Mouse (Mus musculus) limb, embryonic 14.5 days (tissue): ENCODE measurements around the gene Pold3. TPM values are rescaled to one million over a fixed set of nuclear protein-coding genes. Genes with fewer than 3 reads are reported as not detected.
A peak's percentile ranks its signal among the peaks of the same experiment; 100 is the strongest.

ENCODE experiments used
- ATAC-seq: fragments of 200-750 bp; cut with Nextera tagmentation; 2 replicates; pipeline ENCODE4 v1.8.0; 2017; ENCODE audit warnings: low read depth, moderate number of reproducible peaks, moderate TSS enrichment; ENCODE audit not compliant: low FRiP score
- DNase-seq: peaks from one replicate; pipeline ENCODE4 v3.0.0-alpha.2; 2015; ENCODE audit warnings: low spot score
- H3K27ac ChIP-seq: fragments of 300-500 bp; sonication (generic); replicated peaks from 2 replicates; pipeline ENCODE4 v1.5.1; 2014; ENCODE audit warnings: low read depth, mild to moderate bottlenecking, low read length, moderate library complexity, mixed read lengths
- H3K27me3 ChIP-seq: fragments of 300-500 bp; sonication (generic); 2 replicates; pipeline ENCODE4 v1.6.1; 2014; ENCODE audit warnings: low read length, mixed read lengths; ENCODE audit not compliant: control insufficient read depth, insufficient read depth
- H3K36me3 ChIP-seq: fragments of 300-500 bp; sonication (generic); 2 replicates; pipeline ENCODE4 v1.6.1; 2014; ENCODE audit warnings: mild to moderate bottlenecking, low read length, moderate library complexity, mixed read lengths; ENCODE audit not compliant: control insufficient read depth, insufficient read depth
- H3K4me1 ChIP-seq: fragments of 300-500 bp; sonication (generic); 2 replicates; pipeline ENCODE4 v1.6.1; 2014; ENCODE audit warnings: antibody characterized with exemption, low read length, mixed read lengths; ENCODE audit not compliant: control insufficient read depth, insufficient read depth
- H3K4me2 ChIP-seq: fragments of 300-500 bp; sonication (generic); replicated peaks from 2 replicates; pipeline ENCODE4 v1.6.1; 2014; ENCODE audit warnings: low read depth, mild to moderate bottlenecking, low read length, moderate library complexity; ENCODE audit not compliant: severe bottlenecking
- H3K4me3 ChIP-seq: fragments of 300-500 bp; sonication (generic); replicated peaks from 2 replicates; pipeline ENCODE4 v1.5.1; 2014; ENCODE audit warnings: low read length
- H3K9ac ChIP-seq: fragments of 300-500 bp; sonication (generic); 2 replicates; pipeline ENCODE4 v1.6.1; 2014; ENCODE audit warnings: mild to moderate bottlenecking, low read depth, low read length, moderate library complexity; ENCODE audit not compliant: severe bottlenecking
- H3K9me3 ChIP-seq: fragments of 300-500 bp; sonication (generic); 2 replicates; pipeline ENCODE4 v1.6.1; 2016; ENCODE audit warnings: low read length; ENCODE audit not compliant: control insufficient read depth
- POLR2A ChIP-seq: fragments of 200-500 bp; IDR thresholded peaks from 2 replicates; pipeline ENCODE4 v1.8.0; 2012; ENCODE audit warnings: inconsistent platforms, mild to moderate bottlenecking, moderate library complexity, borderline replicate concordance; ENCODE audit not compliant: insufficient read depth, insufficient read length; ENCODE audit errors: extremely low read depth
- WGBS: fragments of 180-500 bp; shearing (Covaris S2); extraction: QIAGEN DNeasy Blood & Tissue Kit; methylation state at CpG from one replicate; pipeline ENCODE4 v1.1.7; 2014; 5-methylcytosine and 5-hydroxymethylcytosine counted together
- polyA plus RNA-seq, 2 experiments: library from polyadenylated mRNA; depleted of rRNA in 1 of 2; stranded (reverse) in 1 of 2; unstranded in 1 of 2; fragments of >200 nt; fragmentation: Nextera tagmentation in 1 of 2; extraction: Ambion mirVana in 1 of 2; gene quantifications; 2 replicates each; pipeline versions ENCODE4 v1.2.1 to v1.2.3; 2012 to 2014

Pold3 gene
- polyA plus RNA-seq, 2 experiments = 51.0 to 53.5 TPM

DNA sequence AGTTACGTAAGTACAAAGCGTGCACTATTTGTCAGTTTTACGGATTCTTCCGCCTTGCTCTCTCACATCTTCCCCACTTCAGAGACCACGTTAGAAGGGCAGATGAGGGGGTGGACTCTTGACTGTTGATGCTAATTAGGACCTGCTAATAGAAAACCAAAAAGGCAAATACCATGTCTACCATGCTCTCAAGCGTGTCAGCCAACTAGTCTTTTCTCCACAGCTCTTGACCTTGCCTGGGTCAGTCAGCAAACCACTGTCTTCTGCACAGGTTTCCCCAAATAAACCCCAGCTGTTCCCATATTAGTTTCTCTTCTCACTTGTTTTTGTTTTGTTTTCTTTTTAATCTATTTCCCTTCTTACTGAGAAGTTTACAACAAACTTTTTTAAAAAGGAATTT lies 7.1 kb downstream of the Pold3 start:
- Histone ChIP-seq H3K27ac (no peak overlapping the region), H3K9me3 (no peaks in the 10 kb centered on the region), H3K4me3 (no peak overlapping the region), H3K4me1 (no peaks in the 10 kb centered on the region), H3K4me2 (no peak overlapping the region), H3K36me3 (peaks cover 61% of the 10 kb centered on the region), H3K9ac (no peak overlapping the region), H3K27me3 (no peaks in the 10 kb centered on the region)
- TF ChIP-seq POLR2A = no peak
- 92% methylated on average over 6 of the region's 6 CpGs for WGBS
- DNase-seq = no peak
- no peak for ATAC-seq

DNA sequence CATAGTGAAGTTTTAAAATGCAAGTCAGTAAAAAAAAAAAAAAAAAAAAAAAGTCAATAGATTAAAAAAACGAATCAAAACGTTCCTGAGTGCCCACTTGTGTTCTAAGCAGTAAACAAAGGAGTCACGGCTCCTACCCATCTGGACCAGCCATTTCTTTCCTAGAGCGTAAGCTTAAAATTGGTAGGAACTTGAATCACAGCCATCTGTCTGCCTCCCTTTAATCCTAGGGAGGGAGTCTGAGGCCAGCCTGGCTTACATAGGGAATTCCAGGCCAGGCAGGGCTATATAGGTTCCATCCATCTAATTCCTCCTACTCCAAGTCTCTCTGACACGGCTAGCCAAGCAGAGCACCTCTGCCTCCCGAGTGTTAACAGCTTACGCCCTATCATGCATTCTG lies 7.5 kb downstream of the Pold3 start:
- H3K9me3 ChIP-seq = no peaks in the 10 kb centered on the region
- H3K4me1 ChIP-seq = no peaks in the 10 kb centered on the region
- ATAC-seq = no peak
- no peak overlapping the region for H3K4me2 ChIP-seq
- H3K27ac ChIP-seq = no peak overlapping the region
- H3K9ac ChIP-seq = no peak overlapping the region
- DNase-seq = no peak
- H3K4me3 ChIP-seq = no peak overlapping the region
- WGBS = 82% methylated on average over 7 of the region's 7 CpGs
- no peak for TF ChIP-seq POLR2A
- H3K36me3 ChIP-seq = peaks cover 58% of the 10 kb centered on the region
- no peaks in the 10 kb centered on the region for H3K27me3 ChIP-seq

GRCm38 (mm10) chr7:100111506-100111905 lies 9.9 kb downstream of the Pold3 start:
- no peak overlapping the region for H3K4me3 ChIP-seq
- no peak overlapping the region for H3K4me2 ChIP-seq
- no peak for ATAC-seq
- no peak for TF ChIP-seq POLR2A
- no peak for DNase-seq
- peaks cover 49% of the 10 kb centered on the region for H3K36me3 ChIP-seq
- 77% methylated on average over 10 of the region's 10 CpGs for WGBS
- H3K9me3 ChIP-seq = no peaks in the 10 kb centered on the region
- H3K27ac ChIP-seq = no peak overlapping the region
- no peak overlapping the region for H3K9ac ChIP-seq
- H3K27me3 ChIP-seq = no peaks in the 10 kb centered on the region
- H3K4me1 ChIP-seq = no peaks in the 10 kb centered on the region

DNA sequence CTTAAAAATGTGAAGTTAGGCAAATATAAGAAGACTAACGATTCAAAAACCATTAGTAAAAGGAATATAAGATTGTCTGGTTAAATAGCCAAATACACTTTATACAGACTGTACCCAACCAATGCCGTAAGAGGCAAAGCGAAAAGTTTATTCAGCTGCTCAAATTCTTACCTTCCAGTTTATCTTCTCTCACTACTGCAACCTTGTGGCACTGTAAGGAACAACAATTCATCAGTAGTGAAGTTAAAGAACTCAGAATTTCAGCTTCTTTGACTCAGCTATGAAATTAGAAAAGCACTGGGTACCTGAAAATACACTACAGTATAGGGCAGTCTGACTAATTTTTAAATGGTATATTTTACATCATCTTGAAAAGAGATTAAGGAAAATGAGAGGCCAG lies 13.0 kb downstream of the Pold3 start:
- H3K9ac ChIP-seq = no peak overlapping the region
- DNase-seq (peak; percentile 70), ATAC-seq (no peak)
- peaks cover 70% of the 10 kb centered on the region for H3K36me3 ChIP-seq
- H3K4me1 ChIP-seq = no peaks in the 10 kb centered on the region
- no peak overlapping the region for H3K27ac ChIP-seq
- no peaks in the 10 kb centered on the region for H3K9me3 ChIP-seq
- no peak overlapping the region for H3K4me2 ChIP-seq
- WGBS = 69% methylated on average over 3 of the region's 3 CpGs
- H3K4me3 ChIP-seq = no peak overlapping the region
- H3K27me3 ChIP-seq = no peaks in the 10 kb centered on the region
- TF ChIP-seq POLR2A = no peak

GRCm38 (mm10) chr7:100104677-100105076 lies 16.7 kb downstream of the Pold3 start:
- Histone ChIP-seq H3K9me3 (no peaks in the 10 kb centered on the region), H3K27ac (no peak overlapping the region), H3K9ac (no peak overlapping the region), H3K36me3 (peaks cover 70% of the 10 kb centered on the region), H3K4me1 (no peaks in the 10 kb centered on the region), H3K27me3 (no peaks in the 10 kb centered on the region), H3K4me2 (no peak overlapping the region), H3K4me3 (no peak overlapping the region)
- ATAC-seq (no peak), DNase-seq (no peak)
- WGBS = 96% methylated on average over 4 of the region's 4 CpGs
- TF ChIP-seq POLR2A = no peak

DNA sequence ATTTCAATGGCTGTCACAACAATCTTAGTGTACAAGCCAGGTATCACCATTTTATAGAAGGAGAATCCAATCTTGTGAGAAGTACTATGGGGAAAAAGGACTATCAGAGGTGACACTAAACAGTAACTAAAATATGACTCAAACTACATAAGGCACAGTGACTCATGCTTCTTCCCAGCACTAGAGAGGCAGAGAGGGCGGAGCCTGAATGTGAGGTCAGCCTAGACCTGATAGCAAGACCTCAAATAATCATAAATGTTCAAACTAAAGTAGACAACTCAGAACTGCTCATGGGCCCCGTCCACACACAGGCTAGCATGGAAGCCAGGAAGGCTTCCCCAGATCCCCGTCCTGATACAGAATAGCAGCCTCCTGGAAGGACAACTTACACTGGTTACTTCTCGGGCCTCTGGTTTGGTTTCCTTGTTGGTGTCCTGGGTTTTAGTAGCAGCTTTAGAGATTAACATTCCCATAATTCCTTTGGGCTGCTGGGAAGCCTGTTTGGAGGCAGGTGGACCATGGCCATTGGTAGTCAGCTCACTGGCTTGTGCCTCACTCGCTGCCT lies 21.3 kb downstream of the Pold3 start:
- Histone ChIP-seq H3K4me1 (no peaks in the 10 kb centered on the region), H3K9me3 (no peaks in the 10 kb centered on the region), H3K27me3 (no peaks in the 10 kb centered on the region), H3K4me3 (no peak overlapping the region), H3K27ac (no peak overlapping the region), H3K4me2 (no peak overlapping the region), H3K36me3 (peaks cover 76% of the 10 kb centered on the region), H3K9ac (no peak overlapping the region)
- TF ChIP-seq POLR2A = no peak
- ATAC-seq = no peak
- WGBS = 91% methylated on average over 5 of the region's 5 CpGs
- no peak for DNase-seq
